Mouse (Mus musculus) forebrain, embryonic 12.5 days (tissue): Measurements from ENCODE around the gene Sgo2a. TPM values are rescaled to one million over a fixed set of nuclear protein-coding genes. Genes with fewer than 3 reads are reported as not detected.
A peak's percentile ranks its signal among the peaks of the same experiment; 100 is the strongest.

Experiments used
- ATAC-seq: fragments of 200-750 bp; cut with Nextera tagmentation; 2 replicates; pipeline ENCODE4 v1.8.0; 2017; ENCODE audit warnings: moderate TSS enrichment; ENCODE audit not compliant: low FRiP score
- H3K27ac ChIP-seq: fragments of 300-500 bp; sonication (generic); 2 replicates; pipeline ENCODE4 v1.5.1; 2016; ENCODE audit warnings: mild to moderate bottlenecking
- H3K27me3 ChIP-seq: fragments of 300-500 bp; sonication (generic); 2 replicates; pipeline ENCODE4 v1.6.1; 2016; ENCODE audit warnings: mild to moderate bottlenecking
- H3K36me3 ChIP-seq: fragments of 300-500 bp; sonication (generic); replicated peaks from 2 replicates; pipeline ENCODE4 v1.6.1; 2016; ENCODE audit warnings: mild to moderate bottlenecking
- H3K4me1 ChIP-seq: fragments of 300-500 bp; sonication (generic); 2 replicates; pipeline ENCODE4 v1.6.1; 2016
- H3K4me2 ChIP-seq: fragments of 300-500 bp; sonication (generic); 2 replicates; pipeline ENCODE4 v1.6.1; 2016; ENCODE audit warnings: mild to moderate bottlenecking, moderate library complexity
- H3K4me3 ChIP-seq: fragments of 300-500 bp; sonication (generic); replicated peaks from 2 replicates; pipeline ENCODE4 v1.5.1; 2016; ENCODE audit warnings: mild to moderate bottlenecking
- H3K9ac ChIP-seq: fragments of 300-500 bp; sonication (generic); 2 replicates; pipeline ENCODE4 v1.6.1; 2016; ENCODE audit warnings: mild to moderate bottlenecking
- H3K9me3 ChIP-seq: fragments of 300-500 bp; sonication (generic); 2 replicates; pipeline ENCODE4 v1.6.1; 2016
- WGBS: fragments of 180-500 bp; shearing (Covaris S2); methylation state at CpG from one replicate; pipeline ENCODE4 v1.1.7; 2016; 5-methylcytosine and 5-hydroxymethylcytosine counted together
- polyA plus RNA-seq: library from polyadenylated mRNA; unstranded; fragments of >200 nt; fragmentation: Nextera tagmentation; extraction: Ambion mirVana; gene quantifications from 2 replicates; pipeline ENCODE4 v1.2.1, GENCODE M21; 2016

The Sgo2a gene
- 26.8 and 29.3 TPM in 2 replicates for polyA plus RNA-seq

- WGBS = 6% methylated on average over 30 of the region's 30 CpGs
- peak within 1 kb of the TSS; percentile 77 for H3K9ac ChIP-seq
- H3K4me3 ChIP-seq = peak within 1 kb of the TSS; percentile 89
- no peaks in the 10 kb centered on the region for H3K27me3 ChIP-seq
- H3K27ac ChIP-seq = peak within 1 kb of the TSS; percentile 89
- peaks cover 17% of the 10 kb centered on the region for H3K4me1 ChIP-seq
- H3K9me3 ChIP-seq = no peaks in the 10 kb centered on the region
- peak; percentile 98 for ATAC-seq
- peak within 1 kb of the TSS; percentile 82 for H3K4me2 ChIP-seq
- no peaks in the 10 kb centered on the region; the same call in 1 of the 2 replicates for H3K36me3 ChIP-seq
These were observed at the start of gene Sgo2a for GRCm38 (mm10) chr1:57995432-57996132. Sgo2a (plus strand) TSS chr1:57995971.

- WGBS = 50% methylated on average over 2 of the region's 2 CpGs
- H3K9ac ChIP-seq = no peak overlapping the region
- no peak overlapping the region for H3K4me2 ChIP-seq
- H3K27ac ChIP-seq = no peak overlapping the region
- peaks cover 2% of the 10 kb centered on the region; the same call in 1 of the 2 replicates for H3K27me3 ChIP-seq
- H3K9me3 ChIP-seq = no peaks in the 10 kb centered on the region
- H3K4me1 ChIP-seq = peaks cover 21% of the 10 kb centered on the region; the same call in 1 of the 2 replicates
- ATAC-seq = no peak
- H3K4me3 ChIP-seq = no peak overlapping the region
- H3K36me3 ChIP-seq = 0 out of 2 replicates have a peak, but pooled peaks cover 7% of the 10 kb centered on the region
These were observed 48.0 kb upstream of the Sgo2a start for GRCm38 (mm10) chr1:57947552-57948347.

- Histone ChIP-seq H3K9me3 (no peaks in the 10 kb centered on the region), H3K27me3 (no peaks in the 10 kb centered on the region), H3K4me3 (no peak overlapping the region), H3K9ac (no peak overlapping the region), H3K4me2 (no peak overlapping the region), H3K36me3 (peaks cover 5% of the 10 kb centered on the region; the same call in 1 of the 2 replicates), H3K27ac (no peak overlapping the region), H3K4me1 (peaks cover 30% of the 10 kb centered on the region; the same call in 1 of the 2 replicates)
- 5% methylated on average over 1 of the region's 1 CpGs for WGBS
- ATAC-seq = no peak
These were observed 46.6 kb upstream of the Sgo2a start for GRCm38 (mm10) chr1:57949195-57949594.

- Histone ChIP-seq H3K36me3 (peaks cover 5% of the 10 kb centered on the region; the same call in 1 of the 2 replicates), H3K9ac (no peak overlapping the region), H3K27me3 (no peaks in the 10 kb centered on the region), H3K4me2 (no peak overlapping the region), H3K4me1 (peaks cover 30% of the 10 kb centered on the region; the same call in 1 of the 2 replicates), H3K27ac (no peak overlapping the region), H3K4me3 (no peak overlapping the region), H3K9me3 (no peaks in the 10 kb centered on the region)
- ATAC-seq = no peak
- 47% methylated on average over 5 of the region's 5 CpGs for WGBS
These were observed 46.1 kb upstream of the Sgo2a start for GRCm38 (mm10) chr1:57949716-57950115.

- Histone ChIP-seq H3K4me2 (no peak overlapping the region), H3K9me3 (no peaks in the 10 kb centered on the region), H3K36me3 (peaks cover 15% of the 10 kb centered on the region), H3K27ac (0 out of 2 replicates have a peak overlapping the region, but pooled peaks have one; percentile 13), H3K27me3 (no peaks in the 10 kb centered on the region), H3K9ac (no peak overlapping the region), H3K4me1 (peaks cover 26% of the 10 kb centered on the region; the same call in 1 of the 2 replicates), H3K4me3 (no peak overlapping the region)
- 94% methylated on average over 4 of the region's 4 CpGs for WGBS
- ATAC-seq = no peak
These were observed 43.3 kb upstream of the Sgo2a start for GRCm38 (mm10) chr1:57952509-57952908.

GRCm38 (mm10) chr1:57953586-57954375, 42.0 kb upstream of the Sgo2a start:
- Histone ChIP-seq H3K4me2 (no peak overlapping the region), H3K27ac (0 out of 2 replicates have a peak overlapping the region, but pooled peaks have one; percentile 8), H3K36me3 (peaks cover 18% of the 10 kb centered on the region), H3K9ac (no peak overlapping the region), H3K9me3 (no peaks in the 10 kb centered on the region), H3K27me3 (no peaks in the 10 kb centered on the region), H3K4me3 (no peak overlapping the region), H3K4me1 (0 out of 2 replicates have a peak, but pooled peaks cover 17% of the 10 kb centered on the region)
- 86% methylated on average over 16 of the region's 16 CpGs for WGBS
- ATAC-seq = no peak

GRCm38 (mm10) chr1:57954376-57954765, 41.4 kb upstream of the Sgo2a start:
- Histone ChIP-seq H3K9ac (no peak overlapping the region), H3K27me3 (no peaks in the 10 kb centered on the region), H3K9me3 (no peaks in the 10 kb centered on the region), H3K4me1 (0 out of 2 replicates have a peak, but pooled peaks cover 14% of the 10 kb centered on the region), H3K4me2 (no peak overlapping the region), H3K4me3 (no peak overlapping the region), H3K36me3 (peaks cover 24% of the 10 kb centered on the region), H3K27ac (no peak overlapping the region)
- ATAC-seq = no peak
- 82% methylated on average over 5 of the region's 5 CpGs for WGBS

- Histone ChIP-seq H3K27me3 (no peaks in the 10 kb centered on the region), H3K4me1 (0 out of 2 replicates have a peak, but pooled peaks cover 14% of the 10 kb centered on the region), H3K9ac (no peak overlapping the region), H3K27ac (no peak overlapping the region), H3K4me2 (no peak overlapping the region), H3K4me3 (no peak overlapping the region), H3K9me3 (no peaks in the 10 kb centered on the region), H3K36me3 (peaks cover 30% of the 10 kb centered on the region)
- 88% methylated on average over 1 of the region's 1 CpGs for WGBS
- ATAC-seq = no peak
These were observed 40.0 kb upstream of the Sgo2a start for GRCm38 (mm10) chr1:57955774-57956173.

- no peaks in the 10 kb centered on the region for H3K27me3 ChIP-seq
- H3K4me1 ChIP-seq = peaks cover 15% of the 10 kb centered on the region
- no peaks in the 10 kb centered on the region for H3K9me3 ChIP-seq
- peak overlapping the region; percentile 71 for H3K4me3 ChIP-seq
- ATAC-seq = peak; percentile 98
- H3K36me3 ChIP-seq = peaks cover 6% of the 10 kb centered on the region
- peak overlapping the region; percentile 80 for H3K4me2 ChIP-seq
- under 1% methylated on average over 65 of the region's 65 CpGs for WGBS
- H3K27ac ChIP-seq = peak overlapping the region; percentile 71
- H3K9ac ChIP-seq = peak overlapping the region; percentile 84
These were observed 26.2 kb upstream of the Sgo2a start for GRCm38 (mm10) chr1:57969327-57970271.

GRCm38 (mm10) chr1:57971588-57971987, 24.2 kb upstream of the Sgo2a start:
- Histone ChIP-seq H3K9me3 (no peaks in the 10 kb centered on the region), H3K27me3 (no peaks in the 10 kb centered on the region), H3K27ac (no peak overlapping the region), H3K36me3 (no peaks in the 10 kb centered on the region; the same call in 1 of the 2 replicates), H3K4me1 (peaks cover 15% of the 10 kb centered on the region), H3K9ac (no peak overlapping the region), H3K4me2 (no peak overlapping the region), H3K4me3 (no peak overlapping the region)
- ATAC-seq = no peak
- 90% methylated on average over 2 of the region's 2 CpGs for WGBS

GRCm38 (mm10) chr1:57976860-57977259, 18.9 kb upstream of the Sgo2a start:
- Histone ChIP-seq H3K9me3 (no peaks in the 10 kb centered on the region), H3K4me1 (no peaks in the 10 kb centered on the region), H3K4me3 (no peak overlapping the region), H3K36me3 (no peaks in the 10 kb centered on the region), H3K27ac (no peak overlapping the region), H3K4me2 (no peak overlapping the region), H3K27me3 (no peaks in the 10 kb centered on the region), H3K9ac (no peak overlapping the region)
- no peak for ATAC-seq
- 94% methylated on average over 3 of the region's 3 CpGs for WGBS
